Mouse (Mus musculus) cortical plate, adult 2 months (tissue): ENCODE data around the gene Efhd2. TPM values are rescaled to one million over a fixed set of nuclear protein-coding genes. Genes with fewer than 3 reads are reported as not detected.

Experiments used
- H3K27ac ChIP-seq: fragments of 200-500 bp; 2 replicates; pipeline ENCODE4 v1.5.1; 2012; ENCODE audit warnings: low read length, control low read depth, inconsistent platforms; ENCODE audit not compliant: insufficient read depth
- H3K4me1 ChIP-seq: fragments of 200-500 bp; 2 replicates; pipeline ENCODE4 v1.6.1; 2011; ENCODE audit warnings: low read length; ENCODE audit not compliant: control insufficient read depth, insufficient read depth
- H3K4me3 ChIP-seq: fragments of 200-500 bp; 2 replicates; pipeline ENCODE4 v1.5.1; 2011; ENCODE audit warnings: mild to moderate bottlenecking, low read length, control low read depth; ENCODE audit not compliant: insufficient read depth
- CTCF ChIP-seq: fragments of 200-500 bp; IDR thresholded peaks from 2 replicates; pipeline ENCODE4 v1.5.1; 2011; ENCODE audit warnings: mild to moderate bottlenecking, control low read depth, low read length; ENCODE audit not compliant: insufficient read depth; ENCODE audit errors: extremely low read depth
- POLR2A ChIP-seq: fragments of 200-500 bp; IDR thresholded peaks from 2 replicates; pipeline ENCODE4 v1.6.1; 2011; ENCODE audit warnings: mild to moderate bottlenecking, low read length, control low read depth; ENCODE audit not compliant: insufficient read depth; ENCODE audit errors: extremely low read depth
- polyA plus RNA-seq: library from polyadenylated mRNA; depleted of rRNA; stranded (reverse); fragments of >200 nt; gene quantifications from 2 replicates; pipeline ENCODE4 v1.2.3, GENCODE M21; 2012

The Efhd2 gene
- polyA plus RNA-seq, 1 experiment = 365 TPM

- H3K27ac ChIP-seq = no peak overlapping the region
- no peak for TF ChIP-seq POLR2A
- TF ChIP-seq CTCF = no peak
- peaks cover 4% of the 10 kb centered on the region for H3K4me1 ChIP-seq
- H3K4me3 ChIP-seq = no peak overlapping the region
Measured at GRCm38 (mm10) chr4:141861591-141862295, 13.0 kb downstream of the Efhd2 start.

GRCm38 (mm10) chr4:141860246-141860841, 14.4 kb downstream of the Efhd2 start:
- no peak overlapping the region for H3K27ac ChIP-seq
- no peaks in the 10 kb centered on the region; the same call in none of the 2 replicates for H3K4me1 ChIP-seq
- no peak overlapping the region for H3K4me3 ChIP-seq
- TF ChIP-seq CTCF = no peak
- no peak for TF ChIP-seq POLR2A

DNA sequence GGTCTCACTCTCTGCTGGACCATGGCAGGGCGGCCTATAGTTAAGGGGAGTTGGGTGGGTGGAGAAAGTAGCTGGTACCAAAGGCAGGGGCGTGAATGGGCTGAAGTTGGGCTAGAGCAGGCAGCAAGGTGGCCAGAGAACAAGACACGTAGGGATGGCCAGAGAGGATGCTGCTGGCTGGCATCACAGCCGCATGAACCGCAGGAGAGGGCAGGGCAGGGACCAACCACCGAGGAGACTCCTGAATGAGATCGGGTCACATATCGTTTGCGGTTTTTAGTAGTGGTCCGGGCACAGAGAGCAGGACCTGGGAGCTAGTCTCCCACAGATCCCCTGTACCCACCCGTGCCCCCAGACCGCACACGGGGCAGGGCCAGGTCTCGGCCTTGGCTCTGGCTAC, 15.4 kb downstream of the Efhd2 start:
- Histone ChIP-seq H3K4me1 (no peaks in the 10 kb centered on the region; the same call in 1 of the 2 replicates), H3K4me3 (no peak overlapping the region), H3K27ac (no peak overlapping the region)
- TF ChIP-seq POLR2A = no peak
- no peak for TF ChIP-seq CTCF

DNA sequence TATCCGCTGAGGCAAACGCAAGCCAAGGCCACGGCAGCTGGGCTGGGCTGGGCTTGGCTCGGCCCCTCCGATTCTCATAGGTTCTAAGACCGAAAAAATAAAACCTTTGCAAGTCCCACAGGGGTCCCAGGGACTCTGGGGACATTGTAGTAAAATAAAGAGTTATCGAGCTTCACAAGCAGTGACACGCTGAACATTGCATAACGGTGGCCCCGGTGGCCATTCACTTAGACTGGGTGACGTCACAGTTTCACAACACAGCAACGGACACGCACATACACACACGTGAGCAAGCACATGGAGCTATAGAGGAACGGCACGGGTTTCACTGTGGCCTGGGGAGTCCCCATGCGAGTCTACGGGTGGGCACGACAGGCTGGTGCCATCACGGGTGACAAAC, 16.2 kb downstream of the Efhd2 start:
- Histone ChIP-seq H3K4me3 (no peak overlapping the region), H3K4me1 (no peaks in the 10 kb centered on the region; the same call in 1 of the 2 replicates), H3K27ac (peak overlapping the region; percentile 32)
- TF ChIP-seq POLR2A (no peak), CTCF (no peak)

GRCm38 (mm10) chr4:141857422-141857930, 17.2 kb downstream of the Efhd2 start:
- no peak overlapping the region for H3K4me3 ChIP-seq
- TF ChIP-seq CTCF (peak; percentile 91), POLR2A (peak; percentile 19; the same call in 1 of the 2 replicates)
- H3K27ac ChIP-seq = no peak overlapping the region
- H3K4me1 ChIP-seq = no peaks in the 10 kb centered on the region

DNA sequence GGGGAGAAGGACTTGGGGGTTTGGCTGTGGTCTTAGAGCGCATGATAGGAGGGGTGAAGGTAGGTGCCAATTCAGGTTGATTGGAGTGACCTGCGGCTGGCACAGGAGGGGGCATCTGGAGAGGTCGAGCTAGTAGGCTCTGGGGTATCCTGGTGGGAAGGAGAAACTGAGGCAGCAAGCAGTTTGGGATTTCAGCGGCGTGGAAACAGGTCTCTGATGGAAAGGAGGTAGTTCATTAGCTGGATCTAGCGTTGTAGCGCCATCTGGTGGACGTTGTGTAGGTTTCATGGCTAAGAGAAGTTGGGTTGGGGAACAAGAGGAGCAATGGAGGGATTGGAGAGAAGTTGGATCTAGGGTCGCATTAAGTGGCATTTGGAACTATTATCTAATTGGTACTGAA, 21.3 kb downstream of the Efhd2 start:
- Histone ChIP-seq H3K4me3 (no peak overlapping the region), H3K27ac (no peak overlapping the region), H3K4me1 (no peaks in the 10 kb centered on the region)
- TF ChIP-seq CTCF (peak; percentile 84), POLR2A (no peak)

DNA sequence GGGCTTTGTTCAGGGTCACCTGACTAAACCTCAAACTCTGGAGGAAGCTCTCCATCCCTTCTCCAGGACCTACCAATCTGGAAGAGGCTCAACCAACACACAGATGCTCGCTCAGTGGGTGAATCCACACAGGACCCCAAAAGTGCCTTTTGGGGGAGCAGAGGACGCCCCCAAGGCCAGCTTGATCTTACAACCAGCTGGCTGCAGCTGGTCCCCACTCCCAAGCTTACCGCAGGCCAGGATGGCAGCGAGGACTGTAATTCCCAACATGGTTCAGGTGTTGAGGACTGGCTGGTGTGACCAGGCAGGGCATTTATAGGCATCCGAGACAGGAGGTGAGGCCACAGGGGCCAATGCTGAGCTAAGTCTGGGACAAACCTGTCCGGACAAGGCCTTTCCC, 28.7 kb downstream of the Efhd2 start, which contains the start of gene Ctrc:
TSS of gene Ctrc (minus strand) at position 361 of the 400 bp plus-strand sequence.
- H3K4me1 ChIP-seq = no peaks in the 10 kb centered on the region
- H3K4me3 ChIP-seq = no peak within 1 kb of the TSS
- TF ChIP-seq CTCF (no peak), POLR2A (no peak)
- H3K27ac ChIP-seq = no peak within 1 kb of the TSS

DNA sequence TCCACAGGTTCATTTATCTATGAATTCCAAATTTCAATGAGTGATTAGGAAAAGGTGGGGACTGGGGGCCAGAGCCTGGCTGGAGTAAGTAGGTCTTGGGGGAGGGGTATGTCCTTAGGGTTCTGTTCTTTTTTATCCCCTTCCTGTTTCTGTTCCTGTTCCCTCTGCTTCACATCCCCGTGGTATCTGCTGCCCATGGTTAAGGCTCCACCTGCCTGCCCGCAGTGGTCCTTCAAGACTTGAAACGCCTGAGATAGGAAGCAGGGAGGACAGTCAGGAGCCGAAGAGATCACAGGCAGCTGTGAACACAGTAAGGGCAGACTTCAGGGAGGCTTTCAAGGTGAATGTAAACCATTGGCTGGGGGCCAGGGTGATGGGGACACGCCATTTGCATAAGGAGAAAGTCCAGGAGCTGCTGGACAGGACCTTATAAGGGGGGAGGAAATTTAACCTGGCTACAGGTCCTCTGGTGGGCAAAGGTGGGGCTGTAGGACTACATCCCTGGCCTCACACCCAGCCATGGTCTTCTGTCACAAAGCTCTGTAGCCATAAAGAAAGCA, 40.1 kb downstream of the Efhd2 start:
- TF ChIP-seq POLR2A (no peak), CTCF (no peak)
- no peak overlapping the region for H3K4me3 ChIP-seq
- peaks cover 2% of the 10 kb centered on the region; the same call in 1 of the 2 replicates for H3K4me1 ChIP-seq
- no peak overlapping the region for H3K27ac ChIP-seq

- no peak for TF ChIP-seq POLR2A
- no peak for TF ChIP-seq CTCF
Measured at GRCm38 (mm10) chr4:141833911-141834310, 40.8 kb downstream of the Efhd2 start.

More at GRCm38 (mm10) chr4:141833911-141834310, 40.8 kb downstream of the Efhd2 start:
- Histone ChIP-seq H3K4me3 (no peak overlapping the region), H3K4me1 (peaks cover 2% of the 10 kb centered on the region; the same call in 1 of the 2 replicates), H3K27ac (no peak overlapping the region)
